Mouse (Mus musculus) erythroblast, embryonic 14.5 days (primary cell): Measurements from ENCODE around the gene Zfhx3.

Experiments used
- GATA1 ChIP-seq: IDR thresholded peaks from 2 replicates; pipeline ENCODE4 v1.6.1; 2012; ENCODE audit warnings: low read length, inconsistent platforms, mixed read lengths
- TAL1 ChIP-seq: IDR thresholded peaks from 3 replicates; pipeline ENCODE4 v1.6.1; 2012; ENCODE audit warnings: low read length, inconsistent platforms, mixed read lengths

- TF ChIP-seq GATA1 = no peak
- no peak for TF ChIP-seq TAL1
Measured at GRCm38 (mm10) chr8:108920151-108920550, 977.7 kb downstream of the Zfhx3 start.
